Mouse (Mus musculus): ENCODE measurements around the gene Tmeff1. TPM values are rescaled to one million over a fixed set of nuclear protein-coding genes. Genes with fewer than 3 reads are reported as not detected.
A peak's percentile ranks its signal among the peaks of the same experiment; 100 is the strongest.

The Tmeff1 gene
- polyA plus RNA-seq, 1 experiment from 2014 or later: 8.4 TPM

DNA sequence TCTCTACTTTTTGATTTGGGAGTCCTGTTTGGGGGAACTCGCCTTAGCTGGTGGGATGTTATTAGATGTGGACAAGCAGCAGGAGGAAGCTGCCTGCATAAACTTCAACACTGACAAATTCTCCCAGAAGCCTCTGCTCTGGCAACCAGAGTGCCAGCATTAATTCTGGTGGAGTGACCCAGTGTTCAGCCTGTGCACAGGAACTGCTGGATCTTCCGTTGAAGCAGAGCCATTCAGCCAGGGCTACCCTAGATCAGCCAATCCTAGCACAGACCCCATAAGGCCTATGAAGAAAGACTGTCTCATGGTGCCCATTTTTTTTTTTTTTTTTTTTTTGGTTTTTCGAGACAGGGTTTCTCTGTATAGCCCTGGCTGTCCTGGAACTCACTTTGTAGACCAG lies 3.0 kb upstream of the Tmeff1 start:
- no peak overlapping the region for H3K9ac ChIP-seq (ENCODE audit: low read length)
- WGBS: 82% methylated on average over 2 of the region's 3 CpGs
- H3K4me2 ChIP-seq (ENCODE audit: low read depth, low read length): no peak overlapping the region
- H3K36me3 ChIP-seq (ENCODE audit: control insufficient read depth, insufficient read depth): no peaks in the 10 kb centered on the region
- H3K9me3 ChIP-seq (replicated peaks; ENCODE audit: control insufficient read depth, low read length): no peaks in the 10 kb centered on the region
- H3K27me3 ChIP-seq (ENCODE audit: control insufficient read depth, insufficient read depth, low read length): no peaks in the 10 kb centered on the region
- ATAC-seq (replicated peaks; ENCODE audit: extremely low read depth, insufficient read depth, low FRiP score): no peak
- H3K27ac ChIP-seq (ENCODE audit: low read length): no peak overlapping the region
- H3K4me3 ChIP-seq (ENCODE audit: low read length): no peak overlapping the region
- H3K4me1 ChIP-seq (ENCODE audit: control insufficient read depth, insufficient read depth, low read length): peaks cover 16% of the 10 kb centered on the region

- no peak overlapping the region for H3K9ac ChIP-seq (ENCODE audit: low read length)
- H3K4me3 ChIP-seq (ENCODE audit: low read length): no peak overlapping the region
- no peak overlapping the region for H3K27ac ChIP-seq (ENCODE audit: low read length)
- WGBS: 75% methylated on average over 2 of the region's 2 CpGs
- H3K9me3 ChIP-seq (replicated peaks; ENCODE audit: control insufficient read depth, low read length): peaks cover 4% of the 10 kb centered on the region
- H3K4me2 ChIP-seq (ENCODE audit: low read depth, low read length): no peak overlapping the region
- peaks cover 16% of the 10 kb centered on the region for H3K4me1 ChIP-seq (ENCODE audit: control insufficient read depth, insufficient read depth, low read length)
- H3K36me3 ChIP-seq (ENCODE audit: control insufficient read depth, insufficient read depth): peaks cover 3% of the 10 kb centered on the region
- no peaks in the 10 kb centered on the region for H3K27me3 ChIP-seq (ENCODE audit: control insufficient read depth, insufficient read depth, low read length)
- ATAC-seq (replicated peaks; ENCODE audit: extremely low read depth, insufficient read depth, low FRiP score): no peak
These were observed 2.0 kb upstream of the Tmeff1 start for GRCm38 (mm10) chr4:48582941-48583340.

DNA sequence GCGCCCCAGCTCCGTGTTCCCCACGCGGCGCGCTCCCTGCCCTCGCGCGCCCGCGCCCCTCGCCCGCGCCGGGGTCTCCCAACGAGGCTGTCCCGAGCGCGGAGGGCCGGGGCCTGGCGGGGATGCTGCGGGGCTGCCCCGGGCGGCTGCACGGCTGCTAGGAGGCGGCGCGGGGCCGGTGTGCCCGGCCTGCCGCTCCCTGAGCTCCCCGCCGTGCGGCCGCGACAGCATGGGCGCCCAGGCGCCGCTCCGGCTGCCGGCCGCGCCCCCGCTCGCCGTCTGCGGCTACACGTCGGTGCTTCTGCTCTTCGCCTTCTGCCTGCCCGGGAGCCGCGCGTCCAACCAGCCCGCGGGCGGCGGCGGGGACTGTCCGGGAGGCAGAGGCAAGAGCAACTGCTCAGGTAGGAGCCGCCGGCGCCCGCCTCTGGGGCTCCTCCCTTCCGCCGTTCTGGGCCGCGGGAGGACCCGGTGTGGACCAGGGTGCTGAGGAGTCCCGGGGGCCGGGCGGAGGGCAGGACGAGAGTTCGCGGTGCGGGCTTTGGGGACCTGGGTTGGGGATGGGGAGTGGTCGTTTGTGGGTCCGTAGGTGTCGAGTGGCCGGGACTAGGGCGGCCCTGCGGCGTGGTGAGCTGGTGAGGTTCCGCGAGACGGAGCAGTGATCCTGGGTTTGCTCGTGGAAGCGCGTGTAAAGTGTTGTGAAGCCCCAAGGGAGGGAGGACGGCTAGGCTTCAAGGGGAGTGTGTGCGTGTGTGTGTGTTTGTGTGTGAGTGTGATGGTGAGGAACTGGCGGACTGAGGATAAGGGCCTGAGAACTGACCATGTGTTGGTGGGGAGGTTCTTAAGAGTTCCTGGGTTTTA lies 496 bp downstream of the Tmeff1 start:
- peak overlapping the region; percentile 71 for H3K4me3 ChIP-seq (ENCODE audit: low read length)
- H3K27ac ChIP-seq (ENCODE audit: low read length): peak overlapping the region; percentile 86
- H3K4me2 ChIP-seq (ENCODE audit: low read depth, low read length): peak overlapping the region; percentile 81
- WGBS: under 1% methylated on average over 85 of the region's 92 CpGs
- peak; percentile 80 for ATAC-seq (replicated peaks; ENCODE audit: extremely low read depth, insufficient read depth, low FRiP score)
- peaks cover 3% of the 10 kb centered on the region for H3K36me3 ChIP-seq (ENCODE audit: control insufficient read depth, insufficient read depth)
- peak overlapping the region; percentile 88 for H3K9ac ChIP-seq (ENCODE audit: low read length)
- no peaks in the 10 kb centered on the region for H3K27me3 ChIP-seq (ENCODE audit: control insufficient read depth, insufficient read depth, low read length)
- peaks cover 13% of the 10 kb centered on the region for H3K4me1 ChIP-seq (ENCODE audit: control insufficient read depth, insufficient read depth, low read length)
- peaks cover 4% of the 10 kb centered on the region for H3K9me3 ChIP-seq (replicated peaks; ENCODE audit: control insufficient read depth, low read length)

GRCm38 (mm10) chr4:48586099-48586821 lies 1.3 kb downstream of the Tmeff1 start:
- peaks cover 3% of the 10 kb centered on the region for H3K36me3 ChIP-seq (ENCODE audit: control insufficient read depth, insufficient read depth)
- H3K4me1 ChIP-seq (ENCODE audit: control insufficient read depth, insufficient read depth, low read length): peaks cover 13% of the 10 kb centered on the region
- WGBS: 5% methylated on average over 12 of the region's 12 CpGs
- H3K27me3 ChIP-seq (ENCODE audit: control insufficient read depth, insufficient read depth, low read length): no peaks in the 10 kb centered on the region
- H3K9ac ChIP-seq (ENCODE audit: low read length): peak overlapping the region; percentile 88
- peak overlapping the region; percentile 81 for H3K4me2 ChIP-seq (ENCODE audit: low read depth, low read length)
- ATAC-seq (replicated peaks; ENCODE audit: extremely low read depth, insufficient read depth, low FRiP score): peak; percentile 12; the same call in 1 of the 2 replicates
- H3K9me3 ChIP-seq (replicated peaks; ENCODE audit: control insufficient read depth, low read length): peaks cover 4% of the 10 kb centered on the region
- peak overlapping the region; percentile 71 for H3K4me3 ChIP-seq (ENCODE audit: low read length)
- peak overlapping the region; percentile 86 for H3K27ac ChIP-seq (ENCODE audit: low read length)

GRCm38 (mm10) chr4:48587526-48587925 lies 2.6 kb downstream of the Tmeff1 start:
- H3K4me2 ChIP-seq (ENCODE audit: low read depth, low read length): no peak overlapping the region
- H3K4me1 ChIP-seq (ENCODE audit: control insufficient read depth, insufficient read depth, low read length): peaks cover 12% of the 10 kb centered on the region
- peaks cover 4% of the 10 kb centered on the region for H3K9me3 ChIP-seq (replicated peaks; ENCODE audit: control insufficient read depth, low read length)
- H3K9ac ChIP-seq (ENCODE audit: low read length): no peak overlapping the region
- H3K4me3 ChIP-seq (ENCODE audit: low read length): no peak overlapping the region
- no peak overlapping the region for H3K27ac ChIP-seq (ENCODE audit: low read length)
- peaks cover 3% of the 10 kb centered on the region for H3K36me3 ChIP-seq (ENCODE audit: control insufficient read depth, insufficient read depth)
- 91% methylated on average over 2 of the region's 2 CpGs for WGBS
- no peak for ATAC-seq (replicated peaks; ENCODE audit: extremely low read depth, insufficient read depth, low FRiP score)
- no peaks in the 10 kb centered on the region for H3K27me3 ChIP-seq (ENCODE audit: control insufficient read depth, insufficient read depth, low read length)

DNA sequence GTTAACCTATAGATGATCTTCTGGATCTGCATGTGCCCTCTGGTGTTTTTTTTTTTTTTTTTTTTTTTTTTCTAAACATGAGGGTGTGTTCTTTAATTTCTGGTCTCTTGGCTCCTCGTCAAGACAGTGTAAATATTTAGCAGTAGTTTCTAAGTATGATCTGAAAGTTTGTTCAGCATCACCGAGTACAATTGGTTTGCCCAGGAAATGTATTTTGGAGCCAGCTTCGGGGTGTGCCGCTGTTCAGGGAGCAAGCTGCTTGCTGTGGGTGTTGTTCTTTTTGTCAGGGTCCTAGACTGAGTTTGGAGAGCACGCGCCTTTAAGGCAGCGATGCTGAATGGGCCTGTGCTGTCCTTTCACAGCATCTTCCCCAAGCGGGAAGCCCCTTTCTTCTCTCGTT lies 3.6 kb downstream of the Tmeff1 start:
- Histone ChIP-seq H3K4me2 (ENCODE audit: low read depth, low read length) (no peak overlapping the region), H3K4me1 (ENCODE audit: control insufficient read depth, insufficient read depth, low read length) (peaks cover 12% of the 10 kb centered on the region), H3K27ac (ENCODE audit: low read length) (no peak overlapping the region), H3K36me3 (ENCODE audit: control insufficient read depth, insufficient read depth) (peaks cover 3% of the 10 kb centered on the region), H3K4me3 (ENCODE audit: low read length) (no peak overlapping the region), H3K9me3 (replicated peaks; ENCODE audit: control insufficient read depth, low read length) (peaks cover 4% of the 10 kb centered on the region), H3K27me3 (ENCODE audit: control insufficient read depth, insufficient read depth, low read length) (no peaks in the 10 kb centered on the region), H3K9ac (ENCODE audit: low read length) (no peak overlapping the region)
- WGBS: 78% methylated on average over 9 of the region's 9 CpGs
- ATAC-seq (replicated peaks; ENCODE audit: extremely low read depth, insufficient read depth, low FRiP score): no peak

DNA sequence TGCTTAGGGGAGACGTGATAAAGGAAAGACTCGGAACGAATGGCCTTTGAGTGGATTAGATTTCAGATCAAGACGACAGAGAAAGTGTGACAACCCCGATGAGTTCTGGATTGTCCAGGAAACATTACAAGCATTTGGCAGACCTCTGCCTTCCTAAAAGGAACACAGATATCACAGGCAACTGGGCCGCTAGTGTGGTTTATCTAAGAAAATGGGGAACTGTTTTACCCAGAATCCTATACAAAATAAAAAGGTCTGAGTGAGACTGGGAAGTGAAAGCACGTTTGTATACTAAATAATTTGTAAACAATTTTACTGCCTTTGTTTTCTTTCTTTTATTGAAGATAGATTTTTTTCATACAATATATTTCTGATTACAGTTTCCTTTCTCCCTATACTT lies 5.9 kb downstream of the Tmeff1 start:
- H3K9ac ChIP-seq (ENCODE audit: low read length): no peak overlapping the region
- no peaks in the 10 kb centered on the region for H3K27me3 ChIP-seq (ENCODE audit: control insufficient read depth, insufficient read depth, low read length)
- peaks cover 3% of the 10 kb centered on the region for H3K36me3 ChIP-seq (ENCODE audit: control insufficient read depth, insufficient read depth)
- no peak overlapping the region for H3K4me3 ChIP-seq (ENCODE audit: low read length)
- no peak overlapping the region for H3K27ac ChIP-seq (ENCODE audit: low read length)
- peaks cover 12% of the 10 kb centered on the region for H3K4me1 ChIP-seq (ENCODE audit: control insufficient read depth, insufficient read depth, low read length)
- 49% methylated on average over 7 of the region's 7 CpGs for WGBS
- ATAC-seq (replicated peaks; ENCODE audit: extremely low read depth, insufficient read depth, low FRiP score): no peak
- H3K9me3 ChIP-seq (replicated peaks; ENCODE audit: control insufficient read depth, low read length): peaks cover 4% of the 10 kb centered on the region
- H3K4me2 ChIP-seq (ENCODE audit: low read depth, low read length): no peak overlapping the region

GRCm38 (mm10) chr4:48591390-48591789 lies 6.4 kb downstream of the Tmeff1 start:
- H3K4me1 ChIP-seq (ENCODE audit: control insufficient read depth, insufficient read depth, low read length): peaks cover 7% of the 10 kb centered on the region
- no peak overlapping the region for H3K9ac ChIP-seq (ENCODE audit: low read length)
- H3K27ac ChIP-seq (ENCODE audit: low read length): no peak overlapping the region
- no peak overlapping the region for H3K4me2 ChIP-seq (ENCODE audit: low read depth, low read length)
- 84% methylated on average over 3 of the region's 3 CpGs for WGBS
- no peaks in the 10 kb centered on the region for H3K27me3 ChIP-seq (ENCODE audit: control insufficient read depth, insufficient read depth, low read length)
- no peak overlapping the region for H3K4me3 ChIP-seq (ENCODE audit: low read length)
- H3K9me3 ChIP-seq (replicated peaks; ENCODE audit: control insufficient read depth, low read length): peaks cover 4% of the 10 kb centered on the region
- peaks cover 3% of the 10 kb centered on the region for H3K36me3 ChIP-seq (ENCODE audit: control insufficient read depth, insufficient read depth)
- no peak for ATAC-seq (replicated peaks; ENCODE audit: extremely low read depth, insufficient read depth, low FRiP score)

- ATAC-seq (replicated peaks; ENCODE audit: extremely low read depth, insufficient read depth, low FRiP score): no peak
- peaks cover 3% of the 10 kb centered on the region; the same call in 1 of the 2 replicates for H3K4me1 ChIP-seq (ENCODE audit: control insufficient read depth, insufficient read depth, low read length)
- no peak overlapping the region for H3K4me2 ChIP-seq (ENCODE audit: low read depth, low read length)
- WGBS: 38% methylated on average over 5 of the region's 5 CpGs
- no peaks in the 10 kb centered on the region for H3K27me3 ChIP-seq (ENCODE audit: control insufficient read depth, insufficient read depth, low read length)
- H3K9me3 ChIP-seq (replicated peaks; ENCODE audit: control insufficient read depth, low read length): peaks cover 4% of the 10 kb centered on the region
- H3K9ac ChIP-seq (ENCODE audit: low read length): no peak overlapping the region
- H3K4me3 ChIP-seq (ENCODE audit: low read length): no peak overlapping the region
- no peak overlapping the region for H3K27ac ChIP-seq (ENCODE audit: low read length)
- H3K36me3 ChIP-seq (ENCODE audit: control insufficient read depth, insufficient read depth): peaks cover 3% of the 10 kb centered on the region
These were observed 7.4 kb downstream of the Tmeff1 start for GRCm38 (mm10) chr4:48592328-48592727.

All from heart, embryonic 16.5 days (tissue).